Mouse (Mus musculus): ENCODE measurements around the gene Fig4. TPM values are rescaled to one million over a fixed set of nuclear protein-coding genes. Genes with fewer than 3 reads are reported as not detected.
A peak's percentile ranks its signal among the peaks of the same experiment; 100 is the strongest.

Fig4 gene
- total RNA-seq, 1 experiment, result 24.6 TPM

- Histone ChIP-seq H3K27ac (ENCODE audit: insufficient read depth, low read depth, low read length, poor library complexity, severe bottlenecking) (no peak overlapping the region), H3K4me3 (ENCODE audit: insufficient read depth in 1 of 2, low read depth in 1 of 2, low read length in 2 of 2, poor library complexity in 1 of 2, severe bottlenecking in 1 of 2) (no peak overlapping the region), H3K9me3 (ENCODE audit: control insufficient read depth, insufficient read depth, low read depth, low read length) (no peaks in the 10 kb centered on the region), H3K4me1 (ENCODE audit: control insufficient read depth in 2 of 2, insufficient read depth in 2 of 2, low read length in 2 of 2, poor library complexity in 1 of 2) (peaks cover 2% of the 10 kb centered on the region in 2 experiments; a peak in 1 of 4 replicates), H3K36me3 (ENCODE audit: control insufficient read depth, insufficient read depth, low read length, poor library complexity, severe bottlenecking) (no peaks in the 10 kb centered on the region), H3K9ac (ENCODE audit: insufficient read depth, low read depth, low read length, poor library complexity, severe bottlenecking) (no peak overlapping the region)
- DNase-seq (ENCODE audit: low read depth, low spot score), result no peak
- TF ChIP-seq ZC3H11A (IDR thresholded peaks at IDR 0.05; ENCODE audit: borderline replicate concordance, low read depth, low read length) (no peak), MAFK (IDR thresholded peaks at IDR 0.05; ENCODE audit: insufficient read depth, low read depth, low read length) (no peak), ZNF384 (IDR thresholded peaks at IDR 0.05; ENCODE audit: low read depth, low read length) (no peak), HCFC1 (IDR thresholded peaks at IDR 0.05; ENCODE audit: borderline replicate concordance, insufficient read depth, low read length) (no peak), CHD2 (IDR thresholded peaks at IDR 0.05; ENCODE audit: low read depth, low read length) (no peak)
- in situ Hi-C loops (cut with MboI; ENCODE audit: low sequenced_read_pairs in 2 of 2, unreplicated experiment in 2 of 2), result no loop called here
Observed at GRCm38 (mm10) chr10:41308205-41308604, 5.1 kb upstream of the Fig4 start.

- no peak overlapping the region for H3K9ac ChIP-seq (ENCODE audit: insufficient read depth, low read depth, low read length, poor library complexity, severe bottlenecking)
- in situ Hi-C loops (cut with MboI; ENCODE audit: low sequenced_read_pairs in 2 of 2, unreplicated experiment in 2 of 2), result no loop called here
- TF ChIP-seq ZNF384 (IDR thresholded peaks at IDR 0.05; ENCODE audit: low read depth, low read length) (no peak), CHD2 (IDR thresholded peaks at IDR 0.05; ENCODE audit: low read depth, low read length) (no peak), ZC3H11A (IDR thresholded peaks at IDR 0.05; ENCODE audit: borderline replicate concordance, low read depth, low read length) (no peak), HCFC1 (IDR thresholded peaks at IDR 0.05; ENCODE audit: borderline replicate concordance, insufficient read depth, low read length) (no peak), MAFK (IDR thresholded peaks at IDR 0.05; ENCODE audit: insufficient read depth, low read depth, low read length) (no peak)
Observed at GRCm38 (mm10) chr10:41304961-41305455, 1.9 kb upstream of the Fig4 start.

GRCm38 (mm10) chr10:41303639-41304444, 782 bp upstream of the Fig4 start, which contains the start of gene Ak9:
Gene Ak9, plus strand, starts transcription at chr10:41303980.
- peak; percentile 83 for DNase-seq (ENCODE audit: low read depth, low spot score)
- Histone ChIP-seq H3K4me1 (ENCODE audit: control insufficient read depth in 2 of 2, insufficient read depth in 2 of 2, low read length in 2 of 2, poor library complexity in 1 of 2) (peaks cover 4 to 6% of the 10 kb centered on the region in 2 experiments; a peak in 3 of 4 replicates), H3K9me3 (ENCODE audit: control insufficient read depth, insufficient read depth, low read depth, low read length) (no peaks in the 10 kb centered on the region), H3K9ac (ENCODE audit: insufficient read depth, low read depth, low read length, poor library complexity, severe bottlenecking) (peak within 1 kb of the TSS; percentile 79), H3K27ac (ENCODE audit: insufficient read depth, low read depth, low read length, poor library complexity, severe bottlenecking) (peak within 1 kb of the TSS; percentile 26; the same call in 1 of the 2 replicates), H3K4me3 (ENCODE audit: insufficient read depth in 1 of 2, low read depth in 1 of 2, low read length in 2 of 2, poor library complexity in 1 of 2, severe bottlenecking in 1 of 2) (peak within 1 kb of the TSS; percentile 78 to 94), H3K36me3 (ENCODE audit: control insufficient read depth, insufficient read depth, low read length, poor library complexity, severe bottlenecking) (no peaks in the 10 kb centered on the region)
- peak; percentile 45; the same call in 1 of the 2 replicates for TF ChIP-seq HCFC1 (IDR thresholded peaks at IDR 0.05; ENCODE audit: borderline replicate concordance, insufficient read depth, low read length)
- no peak for TF ChIP-seq ZC3H11A (IDR thresholded peaks at IDR 0.05; ENCODE audit: borderline replicate concordance, low read depth, low read length)
- in situ Hi-C loops (cut with MboI; ENCODE audit: low sequenced_read_pairs in 2 of 2, unreplicated experiment in 2 of 2), result no loop called here

More at GRCm38 (mm10) chr10:41304961-41305455, 1.9 kb upstream of the Fig4 start:
- Histone ChIP-seq H3K9me3 (ENCODE audit: control insufficient read depth, insufficient read depth, low read depth, low read length) (no peaks in the 10 kb centered on the region), H3K4me1 (ENCODE audit: control insufficient read depth in 2 of 2, insufficient read depth in 2 of 2, low read length in 2 of 2, poor library complexity in 1 of 2) (peaks cover 3 to 4% of the 10 kb centered on the region in 2 experiments; a peak in 3 of 4 replicates), H3K4me3 (ENCODE audit: insufficient read depth in 1 of 2, low read depth in 1 of 2, low read length in 2 of 2, poor library complexity in 1 of 2, severe bottlenecking in 1 of 2) (no peak overlapping the region), H3K36me3 (ENCODE audit: control insufficient read depth, insufficient read depth, low read length, poor library complexity, severe bottlenecking) (no peaks in the 10 kb centered on the region), H3K27ac (ENCODE audit: insufficient read depth, low read depth, low read length, poor library complexity, severe bottlenecking) (no peak overlapping the region)
- DNase-seq (ENCODE audit: low read depth, low spot score), result no peak

GRCm38 (mm10) chr10:41300161-41300560, 2.9 kb downstream of the Fig4 start:
- H3K4me3 ChIP-seq (ENCODE audit: insufficient read depth in 1 of 2, low read depth in 1 of 2, low read length in 2 of 2, poor library complexity in 1 of 2, severe bottlenecking in 1 of 2), result no peak overlapping the region
- in situ Hi-C loops (cut with MboI; ENCODE audit: low sequenced_read_pairs in 2 of 2, unreplicated experiment in 2 of 2), result no loop called here
- no peak overlapping the region for H3K9ac ChIP-seq (ENCODE audit: insufficient read depth, low read depth, low read length, poor library complexity, severe bottlenecking)
- DNase-seq (ENCODE audit: low read depth, low spot score), result no peak
- H3K9me3 ChIP-seq (ENCODE audit: control insufficient read depth, insufficient read depth, low read depth, low read length), result no peaks in the 10 kb centered on the region
- peaks cover 4 to 6% of the 10 kb centered on the region in 2 experiments; a peak in 3 of 4 replicates for H3K4me1 ChIP-seq (ENCODE audit: control insufficient read depth in 2 of 2, insufficient read depth in 2 of 2, low read length in 2 of 2, poor library complexity in 1 of 2)
- H3K27ac ChIP-seq (ENCODE audit: insufficient read depth, low read depth, low read length, poor library complexity, severe bottlenecking), result no peak overlapping the region
- TF ChIP-seq CHD2 (IDR thresholded peaks at IDR 0.05; ENCODE audit: low read depth, low read length) (no peak), ZNF384 (IDR thresholded peaks at IDR 0.05; ENCODE audit: low read depth, low read length) (no peak), MAFK (IDR thresholded peaks at IDR 0.05; ENCODE audit: insufficient read depth, low read depth, low read length) (no peak), HCFC1 (IDR thresholded peaks at IDR 0.05; ENCODE audit: borderline replicate concordance, insufficient read depth, low read length) (no peak), ZC3H11A (IDR thresholded peaks at IDR 0.05; ENCODE audit: borderline replicate concordance, low read depth, low read length) (no peak)
- H3K36me3 ChIP-seq (ENCODE audit: control insufficient read depth, insufficient read depth, low read length, poor library complexity, severe bottlenecking), result no peaks in the 10 kb centered on the region
